Mouse (Mus musculus): Measurements from ENCODE around the gene Tex19.2. TPM values are rescaled to one million over a fixed set of nuclear protein-coding genes. Genes with fewer than 3 reads are reported as not detected.

The Tex19.2 gene
- not detected in 2 replicates for polyA plus RNA-seq (2016; fragmentation: Nextera tagmentation; extraction: Ambion mirVana)

DNA sequence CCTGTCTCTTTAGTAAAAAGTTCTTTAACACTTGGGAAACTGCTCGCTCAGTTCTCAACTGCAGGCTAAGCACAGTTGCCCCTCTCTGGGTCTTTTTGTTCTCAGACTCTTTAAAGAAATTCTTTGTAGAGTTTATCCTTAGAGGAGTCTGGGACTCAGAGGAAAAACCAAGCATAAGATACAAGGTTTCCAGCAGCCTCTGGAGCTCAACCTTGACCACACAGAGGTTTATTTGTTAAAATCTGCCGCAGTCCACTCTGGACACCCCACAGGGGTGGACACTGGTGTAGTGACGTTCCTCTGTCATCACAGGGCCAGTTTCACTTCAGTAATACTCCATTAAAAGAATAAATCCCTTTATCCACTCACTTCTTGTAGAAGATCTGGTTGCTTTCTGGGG, at the start of gene Tex19.2:
Gene Tex19.2 (minus strand): TSS at position 101 of the 400 bp plus-strand sequence.
- Histone ChIP-seq H3K27me3 (no peaks in the 10 kb centered on the region), H3K4me2 (replicated peaks) (no peak within 1 kb of the TSS), H3K9me3 (no peaks in the 10 kb centered on the region), H3K9ac (replicated peaks) (no peak within 1 kb of the TSS), H3K36me3 (no peaks in the 10 kb centered on the region), H3K4me3 (no peak within 1 kb of the TSS), H3K4me1 (0 out of 2 replicates have a peak, but pooled peaks cover 3% of the 10 kb centered on the region), H3K27ac (replicated peaks) (no peak within 1 kb of the TSS)
- ATAC-seq (ENCODE audit: low FRiP score, low read depth), result no peak
- WGBS, result 65% methylated on average over 3 of the region's 3 CpGs

DNA sequence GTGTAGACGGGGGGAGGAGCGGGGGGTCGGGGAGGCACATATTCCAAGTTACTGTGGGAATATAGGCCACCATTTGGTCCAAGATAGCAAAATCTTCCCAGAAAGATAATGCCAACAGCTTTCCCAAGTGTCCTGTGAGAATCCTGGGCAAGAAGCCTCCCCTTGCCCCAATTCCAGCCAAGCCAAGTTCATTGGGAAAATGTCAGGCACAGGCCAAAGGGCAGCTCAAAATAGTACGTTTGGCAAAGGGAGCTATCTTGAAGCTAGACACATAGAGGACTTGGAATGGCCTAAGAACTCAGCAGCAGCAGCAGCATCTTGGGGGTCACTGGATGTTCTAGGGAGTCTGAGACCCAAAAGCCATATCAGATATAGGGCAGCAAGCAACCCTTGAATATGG, 45.3 kb upstream of the Tex19.2 start:
- Histone ChIP-seq H3K4me1 (no peaks in the 10 kb centered on the region), H3K4me3 (no peak overlapping the region), H3K9ac (replicated peaks) (no peak overlapping the region), H3K27ac (replicated peaks) (no peak overlapping the region), H3K36me3 (no peaks in the 10 kb centered on the region), H3K9me3 (no peaks in the 10 kb centered on the region), H3K27me3 (0 out of 2 replicates have a peak, but pooled peaks cover 3% of the 10 kb centered on the region), H3K4me2 (replicated peaks) (no peak overlapping the region)
- WGBS, result 89% methylated on average over 4 of the region's 4 CpGs
- ATAC-seq (ENCODE audit: low FRiP score, low read depth), result no peak

DNA sequence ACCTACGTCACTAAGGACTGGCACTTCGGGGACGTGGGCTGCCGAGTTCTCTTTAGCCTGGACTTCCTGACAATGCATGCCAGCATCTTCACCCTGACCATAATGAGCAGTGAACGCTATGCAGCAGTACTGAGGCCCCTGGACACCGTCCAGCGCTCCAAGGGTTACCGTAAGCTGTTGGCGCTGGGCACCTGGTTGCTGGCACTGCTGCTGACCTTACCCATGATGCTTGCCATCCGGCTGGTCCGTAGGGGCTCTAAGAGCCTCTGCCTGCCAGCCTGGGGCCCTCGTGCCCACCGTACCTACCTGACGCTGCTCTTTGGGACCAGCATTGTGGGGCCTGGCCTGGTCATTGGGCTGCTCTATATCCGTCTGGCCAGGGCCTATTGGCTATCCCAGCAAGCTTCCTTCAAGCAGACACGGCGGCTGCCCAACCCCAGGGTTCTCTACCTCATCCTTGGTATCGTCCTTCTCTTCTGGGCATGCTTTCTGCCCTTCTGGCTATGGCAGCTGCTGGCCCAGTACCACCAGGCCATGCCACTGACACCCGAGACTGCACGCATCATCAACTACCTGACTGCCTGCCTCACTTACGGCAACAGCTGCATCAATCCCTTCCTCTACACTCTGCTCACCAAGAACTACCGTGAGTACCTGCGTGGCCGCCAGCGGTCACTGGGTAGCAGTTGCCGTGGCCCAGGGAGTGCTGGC, 42.3 kb upstream of the Tex19.2 start:
- peaks cover 27% of the 10 kb centered on the region for H3K27me3 ChIP-seq
- ATAC-seq (ENCODE audit: low FRiP score, low read depth), result no peak
- no peak overlapping the region for H3K27ac ChIP-seq (replicated peaks)
- H3K4me2 ChIP-seq (replicated peaks), result no peak overlapping the region
- H3K4me3 ChIP-seq, result no peak overlapping the region
- peaks cover 10% of the 10 kb centered on the region for H3K4me1 ChIP-seq
- H3K9ac ChIP-seq (replicated peaks), result no peak overlapping the region
- WGBS, result 92% methylated on average over 26 of the region's 26 CpGs
- H3K36me3 ChIP-seq, result no peaks in the 10 kb centered on the region
- H3K9me3 ChIP-seq, result no peaks in the 10 kb centered on the region

DNA sequence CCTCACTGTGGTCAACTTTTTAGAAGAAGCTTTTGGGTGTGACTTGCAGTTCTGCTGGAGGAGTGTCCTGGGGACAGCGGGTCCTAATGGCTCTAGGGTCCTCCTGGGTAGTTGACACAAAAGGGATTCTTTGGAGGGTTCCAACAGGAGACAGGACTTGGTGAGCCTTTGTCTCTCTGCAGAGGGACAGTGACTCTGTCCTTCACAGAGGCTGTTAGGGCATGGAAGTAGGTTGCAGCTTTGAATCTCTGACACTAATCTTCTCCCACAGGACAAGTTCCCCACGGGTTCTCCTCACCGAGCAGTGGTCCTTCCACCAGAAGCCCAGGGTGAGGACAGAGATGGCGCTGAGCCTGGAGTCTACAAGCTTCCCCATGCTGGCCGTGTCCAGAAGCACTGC, 41.5 kb upstream of the Tex19.2 start, which contains the start of gene Uts2r:
Gene Uts2r (plus strand): TSS at position 301 of the 400 bp plus-strand sequence.
- no peak within 1 kb of the TSS for H3K27ac ChIP-seq (replicated peaks)
- no peaks in the 10 kb centered on the region for H3K9me3 ChIP-seq
- H3K4me2 ChIP-seq (replicated peaks), result no peak within 1 kb of the TSS
- H3K27me3 ChIP-seq, result peaks cover 36% of the 10 kb centered on the region
- H3K4me1 ChIP-seq, result peaks cover 12% of the 10 kb centered on the region
- 83% methylated on average over 5 of the region's 5 CpGs for WGBS
- no peak for ATAC-seq (ENCODE audit: low FRiP score, low read depth)
- no peaks in the 10 kb centered on the region for H3K36me3 ChIP-seq
- no peak within 1 kb of the TSS for H3K4me3 ChIP-seq
- no peak within 1 kb of the TSS for H3K9ac ChIP-seq (replicated peaks)

DNA sequence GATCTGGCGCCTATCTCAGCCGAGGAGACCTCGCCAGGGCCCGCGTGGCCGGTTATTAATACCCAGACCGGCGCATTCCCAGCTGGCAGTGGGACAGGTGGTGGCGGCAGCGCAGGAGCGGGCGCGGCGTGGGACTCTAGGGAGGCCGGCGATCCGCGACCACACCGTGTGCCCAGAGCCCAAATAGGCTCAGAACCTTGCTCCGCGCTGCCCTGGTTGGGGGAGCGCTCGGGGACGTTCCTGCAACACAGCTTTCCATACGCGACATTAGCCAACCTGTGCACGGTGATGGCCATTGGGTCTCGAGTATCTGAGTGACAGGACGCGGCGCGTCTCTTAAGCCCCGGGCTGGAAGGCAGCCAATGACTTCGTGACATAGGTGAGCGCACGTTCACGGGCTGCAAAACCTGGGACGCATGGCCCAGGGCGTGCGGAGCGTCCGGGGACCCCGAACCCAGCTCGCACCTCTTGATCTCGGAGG, 38.0 kb upstream of the Tex19.2 start:
- Histone ChIP-seq H3K4me3 (peak overlapping the region; percentile 40), H3K4me2 (replicated peaks) (peak overlapping the region; percentile 60), H3K36me3 (no peaks in the 10 kb centered on the region), H3K9ac (replicated peaks) (peak overlapping the region; percentile 34; the same call in 1 of the 2 replicates), H3K9me3 (no peaks in the 10 kb centered on the region), H3K27me3 (peaks cover 39% of the 10 kb centered on the region), H3K4me1 (peaks cover 20% of the 10 kb centered on the region), H3K27ac (replicated peaks) (no peak overlapping the region)
- WGBS, result 2% methylated on average over 45 of the region's 45 CpGs
- ATAC-seq (ENCODE audit: low FRiP score, low read depth), result no peak

DNA sequence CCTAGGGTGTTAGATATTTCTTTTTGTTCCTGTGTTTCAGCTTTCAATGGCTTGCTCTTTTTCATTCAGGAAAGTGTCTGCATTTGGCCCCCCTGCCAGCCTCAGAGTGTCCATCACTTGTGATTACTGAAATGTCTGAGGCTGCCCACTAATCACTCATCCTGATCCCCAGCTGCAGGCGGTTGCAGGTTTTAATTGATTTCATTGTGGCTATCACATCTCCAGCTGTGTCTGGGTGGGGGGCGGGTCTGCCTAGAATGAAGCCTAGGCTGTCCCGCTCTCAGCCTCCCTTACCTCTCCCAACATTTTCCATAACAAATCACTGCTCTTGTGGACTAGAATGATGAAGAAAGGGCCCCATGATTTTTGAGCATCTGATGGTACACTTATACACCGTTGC, 35.7 kb upstream of the Tex19.2 start:
- 10% methylated on average over 4 of the region's 4 CpGs for WGBS
- Histone ChIP-seq H3K27me3 (peaks cover 36% of the 10 kb centered on the region), H3K4me1 (peaks cover 20% of the 10 kb centered on the region), H3K4me3 (no peak overlapping the region), H3K27ac (replicated peaks) (no peak overlapping the region), H3K4me2 (replicated peaks) (no peak overlapping the region), H3K9me3 (no peaks in the 10 kb centered on the region), H3K36me3 (no peaks in the 10 kb centered on the region), H3K9ac (replicated peaks) (no peak overlapping the region)
- ATAC-seq (ENCODE audit: low FRiP score, low read depth), result no peak

DNA sequence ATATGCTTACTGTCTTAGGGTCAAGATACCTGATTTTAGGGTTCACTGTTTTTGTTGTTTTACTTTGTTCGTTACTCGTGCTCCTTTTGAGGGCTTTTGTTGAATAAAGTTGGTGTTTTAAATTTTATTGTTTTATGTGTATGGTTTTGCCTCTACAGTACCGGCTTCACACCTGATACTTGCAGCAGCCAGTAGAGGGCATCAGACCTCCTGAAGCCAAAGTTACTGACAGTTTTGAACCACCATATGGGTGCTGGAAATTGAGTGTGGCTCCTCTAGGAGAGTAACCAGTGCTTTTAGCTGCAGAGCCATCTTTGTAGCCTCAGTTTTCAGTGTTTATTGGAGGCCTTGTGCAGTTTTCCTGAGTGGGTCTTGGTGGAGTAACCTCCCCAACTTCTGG, 29.7 kb upstream of the Tex19.2 start:
- Histone ChIP-seq H3K27me3 (no peaks in the 10 kb centered on the region; the same call in 1 of the 2 replicates), H3K9ac (replicated peaks) (no peak overlapping the region), H3K4me1 (0 out of 2 replicates have a peak, but pooled peaks cover 2% of the 10 kb centered on the region), H3K36me3 (no peaks in the 10 kb centered on the region), H3K9me3 (no peaks in the 10 kb centered on the region), H3K27ac (replicated peaks) (no peak overlapping the region), H3K4me3 (no peak overlapping the region), H3K4me2 (replicated peaks) (no peak overlapping the region)
- WGBS, result 84% methylated on average over 3 of the region's 3 CpGs
- no peak for ATAC-seq (ENCODE audit: low FRiP score, low read depth)

DNA sequence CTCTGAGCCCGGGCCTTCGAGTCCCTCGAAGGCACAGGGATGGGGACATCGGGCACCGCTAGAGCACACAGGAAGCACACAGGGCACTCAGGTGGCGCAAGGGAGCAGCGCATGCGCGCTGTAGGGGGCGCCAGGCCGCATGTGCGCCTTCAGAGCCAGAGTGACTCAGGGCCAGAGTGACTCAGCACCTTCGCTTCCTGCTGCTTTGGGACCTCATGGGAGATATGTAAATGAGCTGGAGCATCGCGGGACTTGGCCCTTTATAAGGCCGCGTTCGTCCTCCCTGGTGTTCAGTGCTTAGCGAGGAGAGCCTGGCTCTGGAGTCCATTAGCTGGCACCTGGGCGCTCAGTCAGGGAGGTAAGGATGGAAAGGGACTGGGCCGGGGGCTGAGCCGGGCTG, 27.4 kb upstream of the Tex19.2 start, which contains the start of gene Tex19.1:
Gene Tex19.1 (plus strand): TSS at position 279 of the 400 bp plus-strand sequence.
- Histone ChIP-seq H3K9me3 (no peaks in the 10 kb centered on the region), H3K27me3 (no peaks in the 10 kb centered on the region; the same call in 1 of the 2 replicates), H3K4me2 (replicated peaks) (no peak within 1 kb of the TSS), H3K4me3 (no peak within 1 kb of the TSS), H3K36me3 (no peaks in the 10 kb centered on the region), H3K4me1 (0 out of 2 replicates have a peak, but pooled peaks cover 2% of the 10 kb centered on the region), H3K9ac (replicated peaks) (no peak within 1 kb of the TSS), H3K27ac (replicated peaks) (no peak within 1 kb of the TSS)
- no peak for ATAC-seq (ENCODE audit: low FRiP score, low read depth)
- WGBS, result 88% methylated on average over 22 of the region's 22 CpGs

DNA sequence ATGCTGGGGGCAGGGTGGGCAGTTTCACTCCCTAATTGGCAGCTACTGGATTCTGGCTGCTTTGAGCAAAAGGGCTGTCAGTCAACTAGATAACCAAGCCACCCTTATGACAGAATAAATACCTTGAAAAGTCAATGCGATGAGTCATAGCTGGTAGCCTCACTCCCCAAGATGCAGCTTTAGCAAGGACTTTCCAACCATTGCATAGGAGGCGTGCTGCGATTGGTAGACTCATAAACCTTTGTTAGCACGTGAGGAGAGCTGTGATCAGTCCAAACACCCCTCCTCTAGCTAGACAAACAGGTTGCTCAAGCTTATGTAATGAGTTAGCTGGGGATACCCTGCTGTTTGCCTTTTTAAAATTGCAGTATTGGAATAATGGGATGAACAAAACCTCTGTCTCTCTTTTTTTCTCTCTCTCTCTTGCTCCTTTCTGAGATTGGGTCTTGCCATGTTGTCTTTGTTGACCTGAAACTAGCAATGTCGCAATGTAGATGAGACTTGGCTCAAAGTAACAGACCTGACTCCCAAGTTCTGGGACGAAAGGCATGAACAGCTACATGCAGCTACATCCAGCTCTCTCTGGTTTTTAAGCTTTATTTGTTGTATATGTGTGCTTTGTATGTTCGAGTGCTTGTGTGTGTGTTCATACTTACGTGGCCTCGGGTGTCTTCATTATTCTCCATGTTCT, 25.0 kb upstream of the Tex19.2 start:
- H3K4me3 ChIP-seq, result no peak overlapping the region
- no peak for ATAC-seq (ENCODE audit: low FRiP score, low read depth)
- no peak overlapping the region for H3K27ac ChIP-seq (replicated peaks)
- H3K9me3 ChIP-seq, result no peaks in the 10 kb centered on the region
- no peaks in the 10 kb centered on the region for H3K36me3 ChIP-seq
- no peak overlapping the region for H3K4me2 ChIP-seq (replicated peaks)
- H3K9ac ChIP-seq (replicated peaks), result no peak overlapping the region
- 80% methylated on average over 9 of the region's 9 CpGs for WGBS
- H3K4me1 ChIP-seq, result 0 out of 2 replicates have a peak, but pooled peaks cover 2% of the 10 kb centered on the region
- H3K27me3 ChIP-seq, result no peaks in the 10 kb centered on the region

DNA sequence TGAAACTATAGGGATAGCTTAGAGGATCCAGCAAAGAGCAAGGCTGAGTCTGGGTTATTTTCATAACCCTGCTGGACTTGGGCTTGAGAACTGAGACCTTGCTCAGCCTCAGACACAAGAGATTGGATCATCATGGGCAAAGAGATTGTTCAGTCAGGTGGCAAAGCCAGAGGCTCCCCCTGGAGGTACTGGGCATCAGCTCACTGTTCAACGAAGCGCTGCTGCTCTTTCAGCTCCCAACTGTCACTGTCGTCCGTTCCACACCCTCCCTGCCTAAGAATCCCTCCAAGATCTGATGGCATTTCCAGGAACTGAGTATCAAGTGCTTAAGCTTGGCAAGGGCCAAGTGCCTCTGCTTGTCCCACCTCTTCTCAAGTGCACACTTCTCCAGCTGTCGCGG, 20.3 kb upstream of the Tex19.2 start:
- no peak overlapping the region for H3K27ac ChIP-seq (replicated peaks)
- no peak for ATAC-seq (ENCODE audit: low FRiP score, low read depth)
- WGBS, result 48% methylated on average over 6 of the region's 6 CpGs
- no peaks in the 10 kb centered on the region for H3K9me3 ChIP-seq
- no peak overlapping the region for H3K9ac ChIP-seq (replicated peaks)
- H3K4me2 ChIP-seq (replicated peaks), result no peak overlapping the region
- H3K27me3 ChIP-seq, result no peaks in the 10 kb centered on the region
- no peaks in the 10 kb centered on the region for H3K36me3 ChIP-seq
- H3K4me3 ChIP-seq, result no peak overlapping the region
- H3K4me1 ChIP-seq, result 0 out of 2 replicates have a peak, but pooled peaks cover 4% of the 10 kb centered on the region

DNA sequence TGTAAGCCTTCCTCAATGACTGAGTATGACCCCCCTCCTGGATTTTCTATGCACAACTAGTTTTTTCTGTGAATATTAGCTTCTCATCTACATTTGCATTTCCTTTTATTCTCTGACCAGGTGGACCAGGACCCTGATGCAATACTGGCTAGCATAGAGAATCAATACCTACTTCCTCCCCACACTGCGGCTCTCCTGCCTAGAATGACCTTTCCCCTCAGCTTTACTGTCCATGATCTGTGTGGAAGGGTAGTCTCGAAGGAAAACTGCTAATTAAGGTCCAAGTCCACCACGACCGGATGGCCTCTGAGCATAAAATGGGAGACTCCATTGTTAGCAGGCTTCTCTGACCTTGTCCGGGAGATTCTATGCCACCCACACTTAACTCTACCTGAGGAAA, 19.2 kb upstream of the Tex19.2 start:
- Histone ChIP-seq H3K27me3 (no peaks in the 10 kb centered on the region), H3K4me3 (no peak overlapping the region), H3K4me1 (0 out of 2 replicates have a peak, but pooled peaks cover 2% of the 10 kb centered on the region), H3K36me3 (no peaks in the 10 kb centered on the region), H3K4me2 (replicated peaks) (no peak overlapping the region), H3K9ac (replicated peaks) (no peak overlapping the region), H3K27ac (replicated peaks) (no peak overlapping the region), H3K9me3 (no peaks in the 10 kb centered on the region)
- no peak for ATAC-seq (ENCODE audit: low FRiP score, low read depth)
- 88% methylated on average over 5 of the region's 5 CpGs for WGBS

DNA sequence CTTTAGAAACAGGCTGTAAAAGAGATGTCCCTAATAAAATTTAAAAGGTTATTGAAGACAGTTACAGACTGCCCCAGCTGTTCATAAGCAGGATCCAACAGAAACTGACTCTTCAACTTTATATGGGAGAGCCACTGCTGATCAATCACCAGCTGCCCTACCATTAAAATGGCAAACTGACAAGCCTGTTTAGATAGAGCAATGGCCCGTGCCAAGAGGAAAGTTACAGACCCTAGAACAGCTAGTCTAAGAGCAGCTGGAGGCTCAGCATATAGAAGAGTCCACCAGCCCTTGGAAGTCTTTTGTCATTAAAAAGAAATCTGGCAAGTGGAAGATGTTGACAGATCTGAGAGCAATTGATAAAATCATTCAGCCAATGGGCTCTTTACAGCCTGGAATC, 16.1 kb upstream of the Tex19.2 start:
- Histone ChIP-seq H3K27ac (replicated peaks) (no peak overlapping the region), H3K36me3 (no peaks in the 10 kb centered on the region), H3K9ac (replicated peaks) (no peak overlapping the region), H3K9me3 (no peaks in the 10 kb centered on the region), H3K4me2 (replicated peaks) (no peak overlapping the region), H3K4me3 (no peak overlapping the region), H3K4me1 (0 out of 2 replicates have a peak, but pooled peaks cover 2% of the 10 kb centered on the region), H3K27me3 (no peaks in the 10 kb centered on the region)
- no peak for ATAC-seq (ENCODE audit: low FRiP score, low read depth)
- WGBS, result 70% methylated on average over 1 of the region's 1 CpGs

All from midbrain, embryonic 12.5 days (tissue).